Mouse (Mus musculus): ENCODE results near the gene Ube2k. TPM values are rescaled to one million over a fixed set of nuclear protein-coding genes. Genes with fewer than 3 reads are reported as not detected.

Gene Ube2k
- polyA plus RNA-seq, 1 experiment from 2014 or later, result 132 TPM

DNA sequence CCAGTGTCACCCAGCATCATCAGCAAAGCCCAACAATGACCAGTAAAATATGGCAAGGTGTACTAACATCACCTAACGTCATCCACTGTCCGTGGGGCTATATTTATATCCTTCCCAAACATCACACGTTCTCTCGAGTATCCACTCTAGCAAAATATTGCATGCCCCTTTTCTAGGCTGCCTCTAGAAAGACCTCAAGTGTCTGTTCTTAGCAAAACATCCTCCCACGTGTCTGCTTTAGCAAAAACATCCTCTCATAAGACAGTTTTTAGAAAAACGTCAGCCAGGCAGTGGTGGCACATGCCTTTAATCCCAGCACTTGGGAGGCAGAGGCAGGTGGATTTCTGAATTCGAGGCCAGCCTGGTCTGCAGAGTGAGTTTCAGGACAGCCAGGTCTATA, 36.8 kb upstream of the Ube2k start:
- Histone ChIP-seq H3K9me3 (ENCODE audit: low read depth, low read length) (no peaks in the 10 kb centered on the region), H3K9ac (no peak overlapping the region), H3K27me3 (ENCODE audit: insufficient read depth, low read length) (no peaks in the 10 kb centered on the region), H3K27ac (ENCODE audit: low read depth) (no peak overlapping the region), H3K4me3 (ENCODE audit: low read depth, low read length) (no peak overlapping the region), H3K4me1 (ENCODE audit: insufficient read depth) (no peaks in the 10 kb centered on the region), H3K36me3 (ENCODE audit: insufficient read depth) (no peaks in the 10 kb centered on the region), H3K4me2 (no peak overlapping the region)
- no peak for DNase-seq
- TF ChIP-seq CTCF (IDR thresholded peaks at IDR 0.05; ENCODE audit: low read depth), result no peak
- ATAC-seq (ENCODE audit: insufficient read depth), result no peak
- 77% methylated on average over 7 of the region's 7 CpGs for whole genome bisulfite sequencing

DNA sequence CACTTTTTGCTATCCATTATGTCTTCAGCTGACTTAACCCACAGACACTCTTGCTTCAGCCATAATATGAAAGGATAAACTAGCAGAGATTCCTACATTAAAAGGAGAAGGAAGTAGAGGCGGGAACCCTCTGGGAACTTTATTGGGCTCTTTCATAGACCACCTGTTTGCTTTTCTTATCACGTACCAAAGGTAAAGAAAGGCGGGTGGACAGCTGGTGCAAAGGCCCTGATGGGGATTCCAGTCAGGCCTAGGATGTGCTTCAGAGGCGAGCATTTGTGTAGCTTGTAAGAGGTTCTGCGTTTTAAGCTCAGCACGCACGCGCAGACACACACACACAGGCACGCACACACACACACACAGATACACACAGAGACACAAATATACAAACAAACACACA, 35.6 kb upstream of the Ube2k start:
- Histone ChIP-seq H3K9ac (no peak overlapping the region), H3K27me3 (ENCODE audit: insufficient read depth, low read length) (no peaks in the 10 kb centered on the region), H3K4me3 (ENCODE audit: low read depth, low read length) (no peak overlapping the region), H3K4me1 (ENCODE audit: insufficient read depth) (0 out of 2 replicates have a peak, but pooled peaks cover 2% of the 10 kb centered on the region), H3K36me3 (ENCODE audit: insufficient read depth) (no peaks in the 10 kb centered on the region), H3K9me3 (ENCODE audit: low read depth, low read length) (no peaks in the 10 kb centered on the region), H3K4me2 (no peak overlapping the region), H3K27ac (ENCODE audit: low read depth) (no peak overlapping the region)
- 74% methylated on average over 9 of the region's 9 CpGs for WGBS
- DNase-seq (no peak), ATAC-seq (ENCODE audit: insufficient read depth) (no peak)
- TF ChIP-seq CTCF (IDR thresholded peaks at IDR 0.05; ENCODE audit: low read depth), result no peak

DNA sequence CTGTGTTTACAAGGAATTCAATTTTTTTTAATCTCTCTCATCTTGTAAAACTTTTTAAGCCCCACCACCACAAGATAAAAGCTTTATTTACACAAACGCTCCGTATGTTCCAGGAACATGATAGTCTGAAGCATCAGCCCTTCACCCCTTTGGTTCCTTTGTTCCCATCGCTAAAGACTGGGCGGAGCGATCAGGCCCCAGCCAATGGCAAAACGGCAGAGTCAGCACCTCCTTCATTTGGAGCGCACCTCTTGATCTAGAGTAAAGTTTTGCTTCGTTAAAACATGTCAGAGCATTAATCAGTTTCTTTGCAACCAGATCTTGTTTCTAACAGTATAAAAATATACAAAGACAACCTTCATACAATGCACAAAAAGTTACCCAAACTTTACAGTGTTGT, 31.2 kb upstream of the Ube2k start:
- no peak overlapping the region for H3K9ac ChIP-seq
- DNase-seq (peak; percentile 63), ATAC-seq (ENCODE audit: insufficient read depth) (no peak)
- no peaks in the 10 kb centered on the region for H3K9me3 ChIP-seq (ENCODE audit: low read depth, low read length)
- no peak overlapping the region for H3K27ac ChIP-seq (ENCODE audit: low read depth)
- H3K4me3 ChIP-seq (ENCODE audit: low read depth, low read length), result no peak overlapping the region
- H3K36me3 ChIP-seq (ENCODE audit: insufficient read depth), result no peaks in the 10 kb centered on the region
- no peaks in the 10 kb centered on the region for H3K27me3 ChIP-seq (ENCODE audit: insufficient read depth, low read length)
- whole genome bisulfite sequencing, result 7% methylated on average over 8 of the region's 8 CpGs
- peak overlapping the region; percentile 50 for H3K4me2 ChIP-seq
- 0 out of 2 replicates have a peak, but pooled peaks cover 2% of the 10 kb centered on the region for H3K4me1 ChIP-seq (ENCODE audit: insufficient read depth)
- no peak for TF ChIP-seq CTCF (IDR thresholded peaks at IDR 0.05; ENCODE audit: low read depth)

DNA sequence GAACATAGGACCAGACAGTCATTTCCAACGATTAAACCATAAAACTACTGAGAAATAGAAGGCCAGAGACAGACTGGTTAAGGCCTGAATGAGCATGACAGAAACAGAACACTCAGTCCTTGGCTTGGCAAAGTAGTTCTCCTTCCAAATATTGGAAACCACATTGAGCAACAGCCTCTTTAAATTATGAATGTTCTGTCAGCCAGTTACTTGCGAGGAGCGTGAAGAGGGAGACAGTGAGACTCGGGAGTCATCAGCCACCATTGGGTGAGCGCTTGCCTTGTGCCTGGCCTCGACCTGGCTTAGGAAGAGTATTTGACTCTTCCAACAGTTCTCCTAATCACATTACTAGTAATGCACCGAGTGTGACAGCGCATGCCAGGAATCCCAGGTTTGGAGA, 28.6 kb upstream of the Ube2k start:
- no peak for DNase-seq
- Histone ChIP-seq H3K27ac (ENCODE audit: low read depth) (no peak overlapping the region), H3K9me3 (ENCODE audit: low read depth, low read length) (no peaks in the 10 kb centered on the region), H3K27me3 (ENCODE audit: insufficient read depth, low read length) (no peaks in the 10 kb centered on the region), H3K9ac (no peak overlapping the region), H3K4me2 (no peak overlapping the region), H3K4me3 (ENCODE audit: low read depth, low read length) (no peak overlapping the region), H3K4me1 (ENCODE audit: insufficient read depth) (0 out of 2 replicates have a peak, but pooled peaks cover 2% of the 10 kb centered on the region), H3K36me3 (ENCODE audit: insufficient read depth) (no peaks in the 10 kb centered on the region)
- no peak for ATAC-seq (ENCODE audit: insufficient read depth)
- no peak for TF ChIP-seq CTCF (IDR thresholded peaks at IDR 0.05; ENCODE audit: low read depth)
- WGBS, result 75% methylated on average over 8 of the region's 8 CpGs

DNA sequence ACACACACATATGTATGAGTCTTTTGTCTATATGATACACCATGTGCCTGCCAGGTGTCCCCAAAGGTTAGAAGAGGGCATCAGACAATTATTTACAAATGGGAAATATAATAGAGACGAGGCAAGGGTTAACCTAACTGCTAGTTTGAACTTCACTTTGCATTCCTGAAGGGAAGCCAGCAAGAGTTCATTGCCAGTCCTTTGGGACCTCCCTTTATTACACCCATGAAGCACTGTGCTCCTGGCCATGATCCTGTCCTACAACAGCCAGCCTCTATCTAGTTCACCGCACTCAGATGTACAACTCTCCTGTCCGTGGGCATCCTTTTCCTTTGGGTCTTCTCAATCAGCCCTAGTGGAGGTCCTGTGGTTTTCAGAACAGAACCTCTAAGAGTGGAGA, 23.5 kb upstream of the Ube2k start:
- WGBS, result 67% methylated on average over 3 of the region's 3 CpGs
- ATAC-seq (ENCODE audit: insufficient read depth), result no peak
- Histone ChIP-seq H3K27me3 (ENCODE audit: insufficient read depth, low read length) (no peaks in the 10 kb centered on the region), H3K4me2 (no peak overlapping the region), H3K4me3 (ENCODE audit: low read depth, low read length) (no peak overlapping the region), H3K9ac (no peak overlapping the region), H3K4me1 (ENCODE audit: insufficient read depth) (peaks cover 2% of the 10 kb centered on the region; the same call in 1 of the 2 replicates), H3K36me3 (ENCODE audit: insufficient read depth) (no peaks in the 10 kb centered on the region), H3K27ac (ENCODE audit: low read depth) (no peak overlapping the region; the same call in 1 of the 2 replicates), H3K9me3 (ENCODE audit: low read depth, low read length) (no peaks in the 10 kb centered on the region)
- no peak for DNase-seq
- TF ChIP-seq CTCF (IDR thresholded peaks at IDR 0.05; ENCODE audit: low read depth), result no peak

DNA sequence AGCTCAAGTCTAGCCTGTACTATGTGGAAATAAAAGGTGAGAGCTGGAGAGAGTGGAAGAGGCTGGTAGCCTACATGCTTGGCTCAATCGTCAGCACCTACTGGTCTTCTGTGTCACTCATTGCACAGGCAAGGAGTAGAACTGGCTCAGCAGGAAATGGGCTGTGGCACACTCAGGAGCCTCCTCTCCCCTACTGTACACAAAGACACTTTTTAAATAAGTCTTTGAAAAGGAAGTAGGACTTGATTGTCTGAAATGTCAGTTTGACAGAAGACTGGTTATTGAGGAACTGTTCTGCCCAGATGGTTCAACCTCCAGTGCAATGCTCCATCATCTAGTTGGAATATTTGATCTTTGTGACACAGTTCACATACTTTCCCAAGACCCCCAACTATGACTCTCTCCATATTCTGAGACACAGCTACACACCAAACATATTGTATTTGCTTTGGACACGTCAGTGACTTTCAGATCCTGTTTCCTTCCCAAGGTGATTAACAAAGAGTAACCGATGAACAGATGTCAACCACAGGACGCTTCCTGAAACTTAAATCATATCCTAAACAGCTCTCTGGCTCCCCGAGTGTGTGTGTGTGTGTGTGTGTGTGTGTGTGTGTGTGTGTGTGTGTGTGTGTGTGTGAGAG, 22.3 kb upstream of the Ube2k start:
- H3K4me1 ChIP-seq (ENCODE audit: insufficient read depth), result peaks cover 2% of the 10 kb centered on the region; the same call in 1 of the 2 replicates
- no peak overlapping the region for H3K4me2 ChIP-seq
- WGBS, result 32% methylated on average over 5 of the region's 5 CpGs
- H3K27ac ChIP-seq (ENCODE audit: low read depth), result 0 out of 2 replicates have a peak overlapping the region, but pooled peaks have one; percentile 50
- H3K9me3 ChIP-seq (ENCODE audit: low read depth, low read length), result no peaks in the 10 kb centered on the region
- no peak overlapping the region for H3K4me3 ChIP-seq (ENCODE audit: low read depth, low read length)
- no peak for TF ChIP-seq CTCF (IDR thresholded peaks at IDR 0.05; ENCODE audit: low read depth)
- peak; percentile 59 for DNase-seq
- H3K9ac ChIP-seq, result no peak overlapping the region
- no peaks in the 10 kb centered on the region for H3K27me3 ChIP-seq (ENCODE audit: insufficient read depth, low read length)
- ATAC-seq (ENCODE audit: insufficient read depth), result peak; percentile 74; the same call in 1 of the 2 replicates
- H3K36me3 ChIP-seq (ENCODE audit: insufficient read depth), result no peaks in the 10 kb centered on the region

DNA sequence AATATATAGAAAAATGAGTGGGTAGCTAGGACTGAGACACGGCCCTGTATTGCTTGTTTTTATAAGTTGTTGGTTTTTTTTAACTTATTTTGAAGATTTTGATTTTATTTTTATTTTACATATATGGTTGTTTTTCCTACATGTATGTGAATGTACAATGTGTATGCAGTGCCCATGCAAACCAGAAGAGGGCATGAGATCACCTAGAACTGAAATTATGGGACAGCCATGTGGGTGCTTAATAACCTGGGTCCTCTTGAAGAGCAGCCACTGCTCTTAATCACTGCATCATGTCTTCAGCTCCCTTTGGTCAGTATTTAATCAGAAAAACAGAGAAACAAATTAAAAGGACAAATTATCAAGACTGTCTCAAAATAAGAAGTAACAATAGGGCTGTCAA, 15.2 kb upstream of the Ube2k start:
- no peaks in the 10 kb centered on the region for H3K4me1 ChIP-seq (ENCODE audit: insufficient read depth)
- H3K36me3 ChIP-seq (ENCODE audit: insufficient read depth), result no peaks in the 10 kb centered on the region
- ATAC-seq (ENCODE audit: insufficient read depth), result no peak
- H3K9me3 ChIP-seq (ENCODE audit: low read depth, low read length), result no peaks in the 10 kb centered on the region
- no peak overlapping the region for H3K9ac ChIP-seq
- H3K4me3 ChIP-seq (ENCODE audit: low read depth, low read length), result no peak overlapping the region
- peak; percentile 37 for DNase-seq
- TF ChIP-seq CTCF (IDR thresholded peaks at IDR 0.05; ENCODE audit: low read depth), result peak; percentile 30; the same call in 1 of the 2 replicates
- 76% methylated on average over 1 of the region's 1 CpGs for WGBS
- H3K27me3 ChIP-seq (ENCODE audit: insufficient read depth, low read length), result no peaks in the 10 kb centered on the region
- no peak overlapping the region for H3K27ac ChIP-seq (ENCODE audit: low read depth)
- no peak overlapping the region for H3K4me2 ChIP-seq

All from lung, embryonic 14.5 days (tissue).